Mouse (Mus musculus) neural tube, embryonic 11.5 days (tissue): Measurements from ENCODE around the gene Sgms1. TPM values are rescaled to one million over a fixed set of nuclear protein-coding genes. Genes with fewer than 3 reads are reported as not detected.

Source experiments
- ATAC-seq: fragments of 200-750 bp; cut with Nextera tagmentation; 2 replicates; pipeline ENCODE4 v1.8.0; 2017; ENCODE audit warnings: moderate number of reproducible peaks, mild to moderate bottlenecking, moderate TSS enrichment, moderate library complexity; ENCODE audit not compliant: insufficient read depth, low FRiP score, low TSS enrichment
- DNase-seq: peaks from one replicate; pipeline ENCODE4 v3.0.0-alpha.2; 2015; ENCODE audit warnings: low spot score
- H3K27ac ChIP-seq: fragments of 300-500 bp; sonication (generic); 2 replicates; pipeline ENCODE4 v1.5.1; 2014; ENCODE audit warnings: low read depth, mild to moderate bottlenecking, low read length
- H3K27me3 ChIP-seq: fragments of 300-500 bp; sonication (generic); 2 replicates; pipeline ENCODE4 v1.6.1; 2014; ENCODE audit warnings: mild to moderate bottlenecking, low read length, mixed read lengths; ENCODE audit not compliant: control insufficient read depth, insufficient read depth
- H3K36me3 ChIP-seq: fragments of 300-500 bp; sonication (generic); 2 replicates; pipeline ENCODE4 v1.6.1; 2014; ENCODE audit warnings: mild to moderate bottlenecking, low read length, moderate library complexity, mixed read lengths; ENCODE audit not compliant: control insufficient read depth, insufficient read depth
- H3K4me1 ChIP-seq: fragments of 300-500 bp; sonication (generic); 2 replicates; pipeline ENCODE4 v1.6.1; 2014; ENCODE audit warnings: low read length, mixed read lengths; ENCODE audit not compliant: control insufficient read depth, insufficient read depth
- H3K4me2 ChIP-seq: fragments of 300-500 bp; sonication (generic); 2 replicates; pipeline ENCODE4 v1.6.1; 2014; ENCODE audit warnings: low read depth, mild to moderate bottlenecking, moderate library complexity
- H3K4me3 ChIP-seq: fragments of 300-500 bp; sonication (generic); 2 replicates; pipeline ENCODE4 v1.5.1; 2014; ENCODE audit warnings: low read depth, low read length
- H3K9ac ChIP-seq: fragments of 300-500 bp; sonication (generic); 2 replicates; pipeline ENCODE4 v1.6.1; 2014; ENCODE audit warnings: mild to moderate bottlenecking, low read length
- H3K9me3 ChIP-seq: fragments of 300-500 bp; sonication (generic); 2 replicates; pipeline ENCODE4 v1.6.1; 2016; ENCODE audit warnings: low read length; ENCODE audit not compliant: control insufficient read depth
- WGBS: fragments of 180-500 bp; shearing (Covaris S2); extraction: QIAGEN DNeasy Blood & Tissue Kit; methylation state at CpG from one replicate; pipeline ENCODE4 v1.1.7; 2014; 5-methylcytosine and 5-hydroxymethylcytosine counted together
- polyA plus RNA-seq: library from polyadenylated mRNA; unstranded; fragments of >200 nt; fragmentation: Nextera tagmentation; extraction: Ambion mirVana; gene quantifications from 2 replicates; pipeline ENCODE4 v1.2.1, GENCODE M21; 2014

The Sgms1 gene
- polyA plus RNA-seq, 1 experiment from 2014 or later = 11.0 TPM

DNA sequence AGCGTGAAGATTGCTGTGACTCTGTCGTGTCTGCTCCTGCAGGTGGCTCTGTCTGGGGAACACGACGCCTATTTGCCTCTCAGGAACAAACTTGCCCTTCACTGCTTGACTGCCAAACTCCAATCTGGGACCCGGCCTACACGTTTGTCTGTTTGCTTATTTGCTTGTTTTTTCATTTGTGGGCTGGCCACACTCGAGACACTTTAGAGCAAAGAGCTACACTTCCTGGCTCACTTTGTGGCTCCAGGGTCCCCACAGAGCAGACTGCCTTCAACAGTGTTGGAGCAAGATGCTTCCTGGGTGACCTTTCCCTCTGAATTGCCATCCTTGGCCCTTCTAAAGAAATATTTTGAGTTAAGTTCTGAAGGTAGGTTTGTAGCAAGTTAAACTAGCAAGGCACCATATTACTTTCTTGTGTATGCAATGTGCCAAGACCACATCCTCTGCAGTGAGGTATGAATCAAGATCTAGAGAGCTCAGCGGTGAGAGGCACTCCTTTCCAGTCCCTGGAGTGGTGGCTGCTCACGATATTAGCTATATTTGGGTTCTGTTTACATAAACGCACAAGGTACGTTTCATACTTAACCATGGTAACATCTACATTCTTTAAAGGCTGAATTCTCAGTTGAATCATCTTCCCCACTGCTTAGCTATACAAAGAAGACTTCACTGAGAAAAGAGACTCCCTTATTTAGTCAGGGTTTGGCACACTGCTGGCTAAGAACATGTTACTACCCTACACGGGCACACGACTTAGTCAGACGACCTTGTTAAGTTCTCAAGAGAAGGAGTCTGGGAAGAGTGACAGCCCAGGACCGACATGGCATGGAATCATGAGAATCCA, 192.3 kb downstream of the Sgms1 start:
- H3K4me3 ChIP-seq = no peak overlapping the region
- H3K27me3 ChIP-seq = no peaks in the 10 kb centered on the region
- no peak overlapping the region for H3K27ac ChIP-seq
- no peak for DNase-seq
- no peaks in the 10 kb centered on the region for H3K36me3 ChIP-seq
- H3K9ac ChIP-seq = no peak overlapping the region
- H3K4me2 ChIP-seq = no peak overlapping the region
- no peaks in the 10 kb centered on the region for H3K9me3 ChIP-seq
- WGBS = 77% methylated on average over 15 of the region's 15 CpGs
- ATAC-seq = no peak
- no peaks in the 10 kb centered on the region for H3K4me1 ChIP-seq

DNA sequence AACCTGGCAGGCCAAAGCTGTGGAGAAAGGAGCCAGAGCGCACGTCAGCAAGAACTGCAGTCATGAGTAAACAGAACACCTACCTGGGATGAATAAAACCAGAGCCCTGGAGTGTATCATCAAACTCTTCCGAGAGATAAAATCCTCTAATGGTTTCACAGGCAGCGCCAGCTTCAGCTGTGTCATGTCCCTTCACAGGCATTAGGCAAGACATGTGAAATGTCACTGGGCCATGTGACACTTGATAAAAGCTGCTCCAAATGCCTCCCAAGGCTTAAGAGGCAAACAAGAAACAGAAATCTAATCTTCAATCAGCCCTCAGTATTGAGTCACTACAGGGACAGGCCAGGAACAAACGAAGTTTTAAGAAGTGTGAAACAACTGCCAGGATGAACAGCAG, 193.3 kb downstream of the Sgms1 start:
- no peaks in the 10 kb centered on the region for H3K27me3 ChIP-seq
- no peak overlapping the region for H3K4me3 ChIP-seq
- no peaks in the 10 kb centered on the region for H3K4me1 ChIP-seq
- ATAC-seq = no peak
- WGBS = 66% methylated on average over 5 of the region's 5 CpGs
- H3K36me3 ChIP-seq = no peaks in the 10 kb centered on the region
- no peak for DNase-seq
- no peak overlapping the region for H3K9ac ChIP-seq
- H3K27ac ChIP-seq = no peak overlapping the region
- no peaks in the 10 kb centered on the region for H3K9me3 ChIP-seq
- no peak overlapping the region for H3K4me2 ChIP-seq

DNA sequence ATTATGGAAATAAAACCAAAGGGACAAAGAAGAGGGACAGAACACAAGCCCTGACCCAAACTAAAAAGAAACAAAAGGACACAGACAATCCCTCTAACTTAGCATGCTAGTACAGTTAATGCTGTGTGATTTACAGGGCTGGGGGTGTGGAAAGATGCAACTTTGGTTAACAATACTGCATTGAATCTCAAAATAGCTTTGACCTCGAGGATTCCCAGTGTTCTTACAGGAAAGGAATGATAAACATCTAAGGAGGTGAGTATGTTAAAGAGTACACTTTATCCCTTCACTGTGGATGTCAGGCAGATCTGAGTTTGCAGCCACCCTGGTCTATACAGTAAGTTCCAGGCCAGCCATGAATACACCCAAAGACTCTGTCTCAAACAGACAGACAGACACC, 194.7 kb downstream of the Sgms1 start:
- Histone ChIP-seq H3K4me2 (no peak overlapping the region), H3K36me3 (no peaks in the 10 kb centered on the region), H3K4me1 (no peaks in the 10 kb centered on the region), H3K27me3 (no peaks in the 10 kb centered on the region), H3K27ac (no peak overlapping the region), H3K9ac (no peak overlapping the region), H3K9me3 (no peaks in the 10 kb centered on the region), H3K4me3 (no peak overlapping the region)
- DNase-seq = no peak
- 18% methylated on average over 1 of the region's 1 CpGs for WGBS
- ATAC-seq = no peak

DNA sequence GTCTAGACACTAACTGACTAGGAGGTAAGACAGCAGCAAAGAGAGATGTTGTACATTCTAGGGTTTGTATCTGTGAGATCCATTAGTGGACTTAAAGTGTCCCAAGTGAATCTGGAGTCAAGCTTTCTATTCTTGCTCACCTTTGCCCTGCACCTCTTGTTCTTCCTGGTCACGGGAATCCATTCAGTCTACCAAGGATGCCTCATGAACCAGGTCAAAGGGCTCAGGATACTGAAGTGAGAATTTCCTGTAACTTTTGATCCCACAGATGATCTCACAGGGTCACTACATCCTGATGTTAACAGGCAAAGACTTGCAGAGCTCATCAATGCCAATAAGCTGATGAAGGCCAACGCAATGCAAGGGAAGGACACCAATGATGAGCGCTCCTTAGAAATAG, 195.4 kb downstream of the Sgms1 start:
- ATAC-seq (no peak), DNase-seq (no peak)
- no peak overlapping the region for H3K4me2 ChIP-seq
- no peaks in the 10 kb centered on the region for H3K9me3 ChIP-seq
- no peaks in the 10 kb centered on the region for H3K27me3 ChIP-seq
- WGBS = 92% methylated on average over 3 of the region's 3 CpGs
- no peaks in the 10 kb centered on the region for H3K4me1 ChIP-seq
- no peak overlapping the region for H3K9ac ChIP-seq
- no peak overlapping the region for H3K4me3 ChIP-seq
- H3K27ac ChIP-seq = no peak overlapping the region
- H3K36me3 ChIP-seq = no peaks in the 10 kb centered on the region

DNA sequence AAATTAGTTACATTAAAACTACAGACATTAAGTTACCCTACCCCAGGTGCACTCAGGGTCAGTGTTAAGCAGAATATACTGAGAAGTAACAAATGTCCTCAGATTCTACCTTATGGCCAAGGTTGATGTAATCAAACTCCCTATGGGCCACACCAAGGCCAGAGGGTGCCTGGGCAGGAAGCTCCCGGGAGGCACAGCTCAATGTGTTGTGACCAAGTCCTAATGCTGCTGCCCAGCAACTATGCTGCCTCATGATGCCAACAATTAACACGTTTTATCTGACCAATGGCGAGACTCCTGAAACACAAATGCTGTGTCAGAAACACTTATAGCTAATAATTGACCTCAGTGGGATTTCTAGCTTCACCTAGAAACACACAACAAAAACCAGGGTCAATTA, 197.9 kb downstream of the Sgms1 start:
- no peak overlapping the region for H3K4me3 ChIP-seq
- 88% methylated on average over 3 of the region's 3 CpGs for WGBS
- no peak overlapping the region for H3K27ac ChIP-seq
- H3K4me2 ChIP-seq = no peak overlapping the region
- no peak for ATAC-seq
- no peaks in the 10 kb centered on the region for H3K36me3 ChIP-seq
- H3K4me1 ChIP-seq = no peaks in the 10 kb centered on the region
- no peak for DNase-seq
- H3K9me3 ChIP-seq = no peaks in the 10 kb centered on the region
- H3K9ac ChIP-seq = no peak overlapping the region
- H3K27me3 ChIP-seq = no peaks in the 10 kb centered on the region

DNA sequence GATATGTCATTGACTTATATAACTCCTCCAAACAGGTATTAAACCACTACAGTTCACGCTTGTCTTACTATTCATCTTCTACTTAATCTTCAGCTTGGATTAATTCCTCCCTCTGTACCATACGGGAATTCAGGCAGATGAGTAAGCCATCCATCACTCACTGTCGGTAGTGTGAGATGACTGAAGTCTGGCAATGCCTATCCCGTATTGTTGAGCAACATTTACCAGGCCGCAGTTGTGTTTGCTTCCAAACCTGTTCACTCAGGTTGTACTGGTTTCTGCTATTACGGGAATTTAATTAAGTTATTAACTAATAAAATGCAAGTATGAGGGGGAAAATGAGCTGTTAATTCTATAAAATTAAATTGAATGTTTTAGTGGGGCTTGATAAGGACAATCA, 199.6 kb downstream of the Sgms1 start:
- no peak overlapping the region for H3K4me3 ChIP-seq
- no peak overlapping the region for H3K27ac ChIP-seq
- H3K9me3 ChIP-seq = no peaks in the 10 kb centered on the region
- H3K27me3 ChIP-seq = no peaks in the 10 kb centered on the region
- H3K4me2 ChIP-seq = no peak overlapping the region
- H3K4me1 ChIP-seq = no peaks in the 10 kb centered on the region
- H3K9ac ChIP-seq = no peak overlapping the region
- DNase-seq (no peak), ATAC-seq (no peak)
- 88% methylated on average over 6 of the region's 6 CpGs for WGBS
- no peaks in the 10 kb centered on the region for H3K36me3 ChIP-seq

DNA sequence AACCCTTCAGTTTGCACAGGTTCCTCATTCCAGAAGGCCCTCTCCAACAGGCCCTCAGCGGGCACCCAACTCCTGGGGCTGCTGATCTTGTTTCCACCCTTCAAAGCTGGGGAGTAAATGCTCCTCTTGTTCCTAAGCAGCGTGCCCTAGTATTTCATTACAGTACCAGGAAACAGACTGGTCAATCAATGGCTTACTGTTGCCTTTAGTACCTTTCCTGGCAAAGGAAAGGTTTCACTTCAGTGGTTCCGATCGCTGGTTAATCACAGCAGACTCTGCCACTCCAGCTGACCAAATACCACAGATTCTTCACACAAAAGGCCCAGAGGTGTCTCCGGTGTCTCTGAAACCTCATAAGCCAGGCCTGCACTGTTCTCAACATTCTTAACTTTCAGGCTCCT, 200.5 kb downstream of the Sgms1 start:
- ATAC-seq = no peak
- no peak overlapping the region for H3K4me2 ChIP-seq

DNA sequence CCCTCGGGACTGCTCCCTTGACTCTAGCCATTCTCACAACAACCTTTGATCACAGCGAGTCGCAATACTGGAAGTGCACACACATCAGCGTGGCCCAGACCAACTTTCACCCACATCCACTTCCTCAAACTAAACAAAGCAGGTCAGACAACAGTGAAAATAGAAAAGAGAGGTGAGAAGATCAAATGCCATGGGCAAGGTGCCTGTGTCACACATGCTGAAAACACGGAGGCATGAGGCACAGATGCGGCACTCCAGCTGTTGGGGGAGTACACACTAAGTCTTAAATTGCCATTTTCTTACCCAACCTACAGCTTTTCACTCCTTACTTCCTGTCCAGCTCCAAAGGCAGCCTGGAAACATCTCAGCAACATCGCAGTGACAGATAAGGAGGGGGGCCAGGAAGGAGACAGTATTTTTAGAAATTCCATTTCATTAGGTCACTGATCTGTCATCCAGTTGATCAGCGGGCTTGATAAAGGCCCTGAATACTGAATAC, 202.9 kb downstream of the Sgms1 start:
- Histone ChIP-seq H3K4me2 (no peak overlapping the region), H3K27me3 (no peaks in the 10 kb centered on the region), H3K36me3 (no peaks in the 10 kb centered on the region), H3K9me3 (no peaks in the 10 kb centered on the region), H3K9ac (no peak overlapping the region), H3K4me3 (no peak overlapping the region), H3K4me1 (no peaks in the 10 kb centered on the region), H3K27ac (no peak overlapping the region)
- DNase-seq = no peak
- WGBS = 89% methylated on average over 8 of the region's 8 CpGs
- ATAC-seq = no peak

More for the DNA sequence above, 200.5 kb downstream of the Sgms1 start:
- Histone ChIP-seq H3K36me3 (no peaks in the 10 kb centered on the region), H3K27ac (no peak overlapping the region), H3K4me3 (no peak overlapping the region), H3K9me3 (no peaks in the 10 kb centered on the region), H3K9ac (no peak overlapping the region), H3K27me3 (no peaks in the 10 kb centered on the region), H3K4me1 (no peaks in the 10 kb centered on the region)
- no peak for DNase-seq
- WGBS = 82% methylated on average over 5 of the region's 5 CpGs

DNA sequence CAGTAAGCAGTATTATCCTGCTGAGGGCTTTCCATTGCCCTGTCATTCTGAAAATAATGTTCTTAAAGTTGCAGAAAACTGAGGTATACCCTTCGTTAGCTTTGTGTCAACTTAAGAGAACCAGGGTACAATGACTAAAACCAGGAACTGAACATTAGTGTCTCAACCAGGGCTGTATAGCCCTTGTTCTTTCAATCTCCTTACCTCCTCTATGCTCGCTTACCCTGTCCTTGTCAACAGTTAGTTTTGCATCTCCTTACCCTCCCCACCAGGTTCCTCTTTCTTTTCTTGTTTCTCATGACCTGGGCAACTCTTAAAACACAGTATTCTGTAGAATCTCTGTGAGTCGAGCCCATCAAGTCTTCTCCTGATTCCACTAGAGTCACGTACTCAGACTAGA, 206.5 kb downstream of the Sgms1 start:
- Histone ChIP-seq H3K4me3 (no peak overlapping the region), H3K9me3 (no peaks in the 10 kb centered on the region), H3K4me1 (no peaks in the 10 kb centered on the region), H3K27ac (no peak overlapping the region), H3K4me2 (no peak overlapping the region), H3K27me3 (no peaks in the 10 kb centered on the region), H3K9ac (no peak overlapping the region), H3K36me3 (no peaks in the 10 kb centered on the region)
- no peak for ATAC-seq
- 92% methylated on average over 4 of the region's 4 CpGs for WGBS
- no peak for DNase-seq
